Mouse (Mus musculus) embryonic facial prominence, embryonic 15.5 days (tissue): ENCODE data around the gene Rab3a. TPM values are rescaled to one million over a fixed set of nuclear protein-coding genes. Genes with fewer than 3 reads are reported as not detected.
A peak's percentile ranks its signal among the peaks of the same experiment; 100 is the strongest.

Experiments
- ATAC-seq: fragments of 200-750 bp; cut with Nextera tagmentation; 2 replicates; pipeline ENCODE4 v1.8.0; 2017; ENCODE audit warnings: low read depth, moderate TSS enrichment; ENCODE audit not compliant: insufficient number of reproducible peaks, low FRiP score, low TSS enrichment
- H3K27ac ChIP-seq: fragments of 300-500 bp; sonication (generic); replicated peaks from 2 replicates; pipeline ENCODE4 v1.5.1; 2015; ENCODE audit warnings: mild to moderate bottlenecking, inconsistent platforms
- H3K27me3 ChIP-seq: fragments of 300-500 bp; sonication (generic); 2 replicates; pipeline ENCODE4 v1.6.1; 2015; ENCODE audit warnings: inconsistent platforms
- H3K36me3 ChIP-seq: fragments of 300-500 bp; sonication (generic); 2 replicates; pipeline ENCODE4 v1.6.1; 2015; ENCODE audit warnings: mild to moderate bottlenecking, inconsistent platforms
- H3K4me1 ChIP-seq: fragments of 300-500 bp; sonication (generic); 2 replicates; pipeline ENCODE4 v1.6.1; 2015; ENCODE audit warnings: inconsistent platforms
- H3K4me2 ChIP-seq: fragments of 300-500 bp; sonication (generic); replicated peaks from 2 replicates; pipeline ENCODE4 v1.6.1; 2015; ENCODE audit warnings: mild to moderate bottlenecking, inconsistent platforms
- H3K4me3 ChIP-seq: fragments of 300-500 bp; sonication (generic); replicated peaks from 2 replicates; pipeline ENCODE4 v1.5.1; 2015; ENCODE audit warnings: mild to moderate bottlenecking, inconsistent platforms
- H3K9ac ChIP-seq: fragments of 300-500 bp; sonication (generic); 2 replicates; pipeline ENCODE4 v1.6.1; 2015; ENCODE audit warnings: inconsistent platforms
- H3K9me3 ChIP-seq: fragments of 300-500 bp; sonication (generic); replicated peaks from 2 replicates; pipeline ENCODE4 v1.6.1; 2016; ENCODE audit warnings: inconsistent platforms
- WGBS: fragments of 180-500 bp; shearing (Covaris S2); methylation state at CpG from one replicate; pipeline ENCODE4 v1.1.7; 2015; 5-methylcytosine and 5-hydroxymethylcytosine counted together
- polyA plus RNA-seq: library from polyadenylated mRNA; unstranded; fragments of >200 nt; fragmentation: Nextera tagmentation; extraction: Ambion mirVana; gene quantifications from 2 replicates; pipeline ENCODE4 v1.2.1, GENCODE M21; 2015

The Rab3a gene
- polyA plus RNA-seq, 1 experiment from 2014 or later, result 28.6 TPM

- WGBS, result 80% methylated on average over 8 of the region's 8 CpGs
- no peak for ATAC-seq
- H3K4me3 ChIP-seq, result no peak overlapping the region
Observed at GRCm38 (mm10) chr8:70721601-70722000, 32.9 kb upstream of the Rab3a start.

GRCm38 (mm10) chr8:70723486-70724210, 30.8 kb upstream of the Rab3a start, which contains the start of gene Pde4c:
Gene Pde4c (plus strand): TSS chr8:70723720.
- Histone ChIP-seq H3K9ac (no peak within 1 kb of the TSS), H3K36me3 (no peaks in the 10 kb centered on the region), H3K4me3 (no peak within 1 kb of the TSS), H3K27me3 (peaks cover 26% of the 10 kb centered on the region), H3K4me1 (no peaks in the 10 kb centered on the region), H3K4me2 (no peak within 1 kb of the TSS), H3K9me3 (no peaks in the 10 kb centered on the region), H3K27ac (no peak within 1 kb of the TSS)
- WGBS, result 58% methylated on average over 7 of the region's 7 CpGs
- no peak for ATAC-seq

More at GRCm38 (mm10) chr8:70721601-70722000, 32.9 kb upstream of the Rab3a start:
- H3K36me3 ChIP-seq, result no peaks in the 10 kb centered on the region
- H3K9ac ChIP-seq, result no peak overlapping the region
- peaks cover 10% of the 10 kb centered on the region for H3K27me3 ChIP-seq
- no peaks in the 10 kb centered on the region for H3K4me1 ChIP-seq
- H3K27ac ChIP-seq, result no peak overlapping the region
- no peaks in the 10 kb centered on the region for H3K9me3 ChIP-seq
- H3K4me2 ChIP-seq, result no peak overlapping the region

- Histone ChIP-seq H3K36me3 (no peaks in the 10 kb centered on the region), H3K4me1 (no peaks in the 10 kb centered on the region), H3K9ac (no peak overlapping the region), H3K27ac (no peak overlapping the region), H3K4me3 (no peak overlapping the region), H3K4me2 (no peak overlapping the region), H3K27me3 (peaks cover 31% of the 10 kb centered on the region), H3K9me3 (no peaks in the 10 kb centered on the region)
- WGBS, result 73% methylated on average over 12 of the region's 12 CpGs
- no peak for ATAC-seq
Observed at GRCm38 (mm10) chr8:70724216-70724615, 30.3 kb upstream of the Rab3a start.

GRCm38 (mm10) chr8:70725792-70726447, 28.6 kb upstream of the Rab3a start:
- Histone ChIP-seq H3K4me1 (peaks cover 5% of the 10 kb centered on the region; the same call in 1 of the 2 replicates), H3K4me3 (no peak overlapping the region), H3K36me3 (no peaks in the 10 kb centered on the region), H3K27ac (no peak overlapping the region), H3K4me2 (no peak overlapping the region), H3K27me3 (peaks cover 47% of the 10 kb centered on the region), H3K9me3 (no peaks in the 10 kb centered on the region), H3K9ac (no peak overlapping the region)
- ATAC-seq, result no peak
- WGBS, result 24% methylated on average over 14 of the region's 14 CpGs

- WGBS, result 44% methylated on average over 11 of the region's 11 CpGs
- no peaks in the 10 kb centered on the region for H3K36me3 ChIP-seq
- no peak overlapping the region for H3K4me3 ChIP-seq
- H3K4me1 ChIP-seq, result peaks cover 5% of the 10 kb centered on the region; the same call in 1 of the 2 replicates
- no peak overlapping the region for H3K27ac ChIP-seq
- H3K4me2 ChIP-seq, result no peak overlapping the region
- H3K9me3 ChIP-seq, result no peaks in the 10 kb centered on the region
- ATAC-seq, result no peak
- no peak overlapping the region for H3K9ac ChIP-seq
- H3K27me3 ChIP-seq, result peaks cover 52% of the 10 kb centered on the region
Observed at GRCm38 (mm10) chr8:70726721-70727120, 27.8 kb upstream of the Rab3a start.

GRCm38 (mm10) chr8:70729808-70730475, 24.5 kb upstream of the Rab3a start:
- Histone ChIP-seq H3K9ac (no peak overlapping the region), H3K36me3 (no peaks in the 10 kb centered on the region), H3K9me3 (no peaks in the 10 kb centered on the region), H3K4me1 (peaks cover 5% of the 10 kb centered on the region; the same call in 1 of the 2 replicates), H3K27ac (no peak overlapping the region), H3K27me3 (peaks cover 64% of the 10 kb centered on the region), H3K4me3 (peak overlapping the region; percentile 30), H3K4me2 (peak overlapping the region; percentile 49)
- WGBS, result 3% methylated on average over 34 of the region's 34 CpGs
- ATAC-seq, result no peak

- Histone ChIP-seq H3K36me3 (no peaks in the 10 kb centered on the region), H3K27ac (no peak overlapping the region), H3K9me3 (no peaks in the 10 kb centered on the region), H3K9ac (no peak overlapping the region), H3K4me3 (no peak overlapping the region), H3K4me1 (peaks cover 5% of the 10 kb centered on the region; the same call in 1 of the 2 replicates), H3K27me3 (peaks cover 61% of the 10 kb centered on the region), H3K4me2 (no peak overlapping the region)
- 79% methylated on average over 4 of the region's 4 CpGs for WGBS
- no peak for ATAC-seq
Observed at GRCm38 (mm10) chr8:70730956-70731355, 23.5 kb upstream of the Rab3a start.

GRCm38 (mm10) chr8:70737705-70738104, 16.8 kb upstream of the Rab3a start:
- no peaks in the 10 kb centered on the region for H3K36me3 ChIP-seq
- H3K4me2 ChIP-seq, result no peak overlapping the region
- 62% methylated on average over 5 of the region's 5 CpGs for WGBS
- H3K9ac ChIP-seq, result no peak overlapping the region
- H3K27me3 ChIP-seq, result peaks cover 37% of the 10 kb centered on the region
- no peak overlapping the region for H3K27ac ChIP-seq
- H3K9me3 ChIP-seq, result no peaks in the 10 kb centered on the region
- ATAC-seq, result no peak
- no peak overlapping the region for H3K4me3 ChIP-seq
- H3K4me1 ChIP-seq, result no peaks in the 10 kb centered on the region

- H3K4me2 ChIP-seq, result no peak overlapping the region
- H3K27me3 ChIP-seq, result peaks cover 38% of the 10 kb centered on the region
- no peaks in the 10 kb centered on the region for H3K9me3 ChIP-seq
- H3K9ac ChIP-seq, result no peak overlapping the region
- no peak overlapping the region for H3K4me3 ChIP-seq
- H3K4me1 ChIP-seq, result peaks cover 5% of the 10 kb centered on the region
- no peak overlapping the region for H3K27ac ChIP-seq
- 55% methylated on average over 3 of the region's 3 CpGs for WGBS
- no peaks in the 10 kb centered on the region for H3K36me3 ChIP-seq
- no peak for ATAC-seq
Observed at GRCm38 (mm10) chr8:70738211-70738610, 16.3 kb upstream of the Rab3a start.

GRCm38 (mm10) chr8:70741661-70742060, 12.8 kb upstream of the Rab3a start:
- WGBS, result 50% methylated on average over 5 of the region's 5 CpGs
- Histone ChIP-seq H3K4me2 (no peak overlapping the region), H3K4me3 (no peak overlapping the region), H3K9me3 (no peaks in the 10 kb centered on the region), H3K27ac (no peak overlapping the region), H3K27me3 (peaks cover 72% of the 10 kb centered on the region), H3K36me3 (no peaks in the 10 kb centered on the region), H3K9ac (no peak overlapping the region), H3K4me1 (peaks cover 17% of the 10 kb centered on the region)
- no peak for ATAC-seq

- ATAC-seq, result no peak
- no peak overlapping the region for H3K27ac ChIP-seq
- H3K4me3 ChIP-seq, result no peak overlapping the region
- H3K4me2 ChIP-seq, result no peak overlapping the region
- no peaks in the 10 kb centered on the region for H3K9me3 ChIP-seq
- H3K4me1 ChIP-seq, result peaks cover 17% of the 10 kb centered on the region
- no peak overlapping the region for H3K9ac ChIP-seq
- peaks cover 77% of the 10 kb centered on the region for H3K27me3 ChIP-seq
- H3K36me3 ChIP-seq, result no peaks in the 10 kb centered on the region
- WGBS, result 63% methylated on average over 11 of the region's 11 CpGs
Observed at GRCm38 (mm10) chr8:70742176-70742575, 12.3 kb upstream of the Rab3a start.
